Mouse (Mus musculus) E14TG2a.4 (cell line): ENCODE data around the gene Smurf2.
"Not testable (repeated sequence)": the region's sequence is repeated elsewhere in the genome, so short reads cannot be mapped to it uniquely, and the experiment has no call there.

Experiments used
- H3K27me3 ChIP-seq: 2 replicates; pipeline ENCODE4 v1.6.1; 2014; ENCODE audit warnings: low read length, control low read depth; ENCODE audit not compliant: insufficient read depth
- H3K36me3 ChIP-seq: 2 replicates; pipeline ENCODE4 v1.6.1; 2014; ENCODE audit warnings: low read length, control low read depth; ENCODE audit not compliant: insufficient read depth
- H3K4me1 ChIP-seq: replicated peaks from 2 replicates; pipeline ENCODE4 v1.6.1; 2014; ENCODE audit warnings: low read depth, low read length, control low read depth
- H3K4me3 ChIP-seq: replicated peaks from 2 replicates; pipeline ENCODE4 v1.5.1; 2014; ENCODE audit warnings: mild to moderate bottlenecking, low read length
- H3K9me3 ChIP-seq: 2 replicates; pipeline ENCODE4 v1.6.1; 2014; ENCODE audit warnings: low read length, control low read depth
- CTCF ChIP-seq: conservative IDR thresholded peaks from 2 replicates; pipeline ENCODE4 v1.5.1; 2014; ENCODE audit warnings: low read length
- NANOG ChIP-seq: IDR thresholded peaks from 2 replicates; pipeline ENCODE4 v1.6.1; 2014; ENCODE audit warnings: borderline replicate concordance, low read length, mixed read lengths
- POU5F1 ChIP-seq: IDR thresholded peaks from 2 replicates; pipeline ENCODE4 v1.6.1; 2014; ENCODE audit warnings: low read length, borderline replicate concordance

Smurf2 gene

GRCm38 (mm10) chr11:106814601-106815320 is 105.8 kb downstream of the Smurf2 start:
- Histone ChIP-seq H3K4me1 (peaks cover 16% of the 10 kb centered on the region), H3K4me3 (no peak overlapping the region), H3K27me3 (no peaks in the 10 kb centered on the region), H3K36me3 (peaks cover 100% of the 10 kb centered on the region), H3K9me3 (no peaks in the 10 kb centered on the region)
- TF ChIP-seq CTCF (no peak), NANOG (no peak), POU5F1 (no peak)

- Histone ChIP-seq H3K9me3 (no peaks in the 10 kb centered on the region), H3K4me1 (peaks cover 23% of the 10 kb centered on the region), H3K4me3 (no peak overlapping the region), H3K36me3 (peaks cover 89% of the 10 kb centered on the region), H3K27me3 (no peaks in the 10 kb centered on the region)
- TF ChIP-seq NANOG (no peak), POU5F1 (no peak), CTCF (no peak)
Observed at GRCm38 (mm10) chr11:106812410-106813136, 107.9 kb downstream of the Smurf2 start.

- H3K9me3 ChIP-seq, H3K27me3 ChIP-seq, H3K4me3 ChIP-seq: not testable (repeated sequence)
- Histone ChIP-seq H3K36me3 (peaks cover 75% of the 10 kb centered on the region), H3K4me1 (peaks cover 11% of the 10 kb centered on the region)
Observed at GRCm38 (mm10) chr11:106807442-106807841, 113.1 kb downstream of the Smurf2 start.

DNA sequence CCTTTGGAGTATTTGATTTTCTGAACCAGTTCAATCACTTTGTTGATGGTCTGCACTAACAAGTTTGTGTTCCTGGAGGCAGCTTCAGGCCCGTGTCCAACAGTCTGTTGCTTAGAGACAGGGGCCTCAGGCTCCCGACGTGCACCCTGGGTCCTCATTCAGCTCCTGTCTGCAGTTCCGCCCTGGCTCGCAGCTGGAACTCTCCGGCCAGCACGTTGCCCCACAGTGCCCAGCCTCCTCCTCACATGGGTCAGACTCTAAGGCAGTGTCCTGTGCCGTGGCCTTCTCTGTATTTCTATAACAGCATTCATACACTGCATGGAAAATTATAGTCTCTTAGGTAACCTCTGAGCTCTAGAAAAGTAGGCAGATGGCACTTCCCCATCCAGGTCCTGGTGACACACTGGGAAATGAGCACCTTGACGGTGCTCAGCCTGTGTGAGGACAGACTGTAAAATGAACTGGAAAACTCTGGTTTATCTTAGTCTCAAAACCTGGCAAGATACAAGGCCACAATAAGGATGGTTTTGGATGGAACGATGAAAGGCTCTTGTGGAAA is 118.4 kb downstream of the Smurf2 start:
- H3K4me1 ChIP-seq = peaks cover 4% of the 10 kb centered on the region; the same call in 1 of the 2 replicates
- H3K9me3 ChIP-seq = no peaks in the 10 kb centered on the region
- TF ChIP-seq POU5F1 = no peak
- TF ChIP-seq NANOG = no peak
- H3K27me3 ChIP-seq = no peaks in the 10 kb centered on the region
- H3K36me3 ChIP-seq = peaks cover 85% of the 10 kb centered on the region
- H3K4me3 ChIP-seq = no peak overlapping the region

DNA sequence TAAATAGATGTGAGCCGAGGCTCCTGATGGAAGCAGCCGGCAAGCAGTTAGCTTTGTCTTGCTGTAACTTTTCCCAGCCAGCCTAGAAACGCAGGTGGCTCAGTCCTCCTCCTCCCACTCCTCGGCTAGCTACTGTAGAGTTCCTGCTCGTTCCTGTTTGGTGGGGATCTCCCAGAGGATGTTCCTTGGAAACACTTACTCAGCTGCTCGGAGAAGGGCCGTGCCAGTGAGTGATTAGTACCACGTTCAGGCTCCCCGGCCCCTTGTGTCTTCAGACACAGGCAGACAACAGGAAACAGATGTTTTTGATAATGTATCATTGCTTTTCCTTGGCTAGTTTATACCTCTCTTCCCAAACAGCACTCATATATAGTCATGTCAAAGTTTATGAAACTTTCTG is 124.8 kb downstream of the Smurf2 start:
- Histone ChIP-seq H3K9me3 (no peaks in the 10 kb centered on the region), H3K4me3 (no peak overlapping the region), H3K4me1 (peaks cover 9% of the 10 kb centered on the region; the same call in 1 of the 2 replicates), H3K27me3 (no peaks in the 10 kb centered on the region), H3K36me3 (peaks cover 80% of the 10 kb centered on the region)
- no peak for TF ChIP-seq NANOG
- TF ChIP-seq POU5F1 = no peak
- no peak for TF ChIP-seq CTCF

DNA sequence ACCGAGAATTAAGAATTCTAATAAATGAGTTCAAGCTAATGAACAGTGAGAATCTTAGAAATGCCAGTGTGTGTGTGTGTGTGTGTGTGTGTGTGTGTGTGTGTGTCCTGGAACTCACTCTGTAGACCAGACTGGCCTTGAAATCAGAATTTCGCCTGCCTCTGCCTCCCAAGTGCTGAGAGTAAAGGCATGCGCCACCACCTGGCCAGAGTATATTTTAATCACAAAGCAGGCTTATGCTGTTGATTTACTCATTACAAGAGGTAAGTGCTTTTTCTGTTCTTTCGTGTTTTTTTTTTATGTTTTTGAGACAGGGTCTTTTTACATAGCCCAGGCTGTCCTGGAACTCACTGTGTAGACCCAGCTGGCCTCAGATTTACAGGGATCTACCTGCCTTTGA is 126.7 kb downstream of the Smurf2 start:
- Histone ChIP-seq H3K9me3 (no peaks in the 10 kb centered on the region), H3K27me3 (no peaks in the 10 kb centered on the region)

GRCm38 (mm10) chr11:106789649-106790048 is 130.9 kb downstream of the Smurf2 start:
- H3K27me3 ChIP-seq = no peaks in the 10 kb centered on the region
- peaks cover 52% of the 10 kb centered on the region for H3K36me3 ChIP-seq
- TF ChIP-seq NANOG = no peak
- no peak for TF ChIP-seq POU5F1
- no peak for TF ChIP-seq CTCF
- H3K4me3 ChIP-seq = peak overlapping the region; percentile 96
- peaks cover 38% of the 10 kb centered on the region for H3K4me1 ChIP-seq
- H3K9me3 ChIP-seq = no peaks in the 10 kb centered on the region

More for the DNA sequence above, 126.7 kb downstream of the Smurf2 start:
- Histone ChIP-seq H3K4me3 (no peak overlapping the region), H3K4me1 (peaks cover 20% of the 10 kb centered on the region), H3K36me3 (peaks cover 62% of the 10 kb centered on the region)
- TF ChIP-seq POU5F1 (no peak), CTCF (peak; percentile 23; the same call in 1 of the 2 replicates)

DNA sequence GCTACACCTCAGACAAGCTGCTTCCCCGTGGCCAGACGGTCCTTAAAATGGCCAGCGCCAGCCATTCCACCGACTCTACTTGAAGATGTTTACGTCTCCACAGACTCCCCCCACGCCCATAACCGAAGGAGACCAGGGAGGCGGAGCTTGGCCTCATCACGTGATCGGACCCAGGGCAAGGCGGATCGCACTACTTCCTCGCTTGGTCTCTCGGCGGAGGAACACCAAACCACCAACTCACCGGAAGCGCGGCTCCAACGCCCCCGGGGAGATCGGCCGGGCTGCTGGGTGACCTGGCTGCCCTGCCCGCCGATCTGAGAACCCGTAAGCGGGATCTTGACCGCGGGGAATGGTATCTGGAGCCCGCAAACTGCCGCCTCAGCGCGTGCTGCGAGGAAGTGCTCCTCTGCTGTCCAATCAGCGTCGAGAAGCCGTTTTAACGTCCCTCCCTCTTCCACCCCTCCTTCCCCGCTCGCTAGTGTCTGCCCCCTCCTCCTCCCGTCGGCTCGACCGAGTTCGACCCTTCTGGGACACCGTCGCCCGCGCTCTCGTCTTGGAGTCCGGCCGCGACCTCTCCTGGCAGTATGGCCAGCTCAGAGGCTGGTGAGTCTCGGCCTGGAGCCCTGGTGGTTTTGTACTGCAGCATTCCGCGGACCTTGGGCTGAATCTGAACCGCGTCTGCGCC is 131.6 kb downstream of the Smurf2 start, which contains the start of the genes Ddx5 and Cep95:
Ddx5 (minus strand) TSS at position 411 of the 685 bp plus-strand sequence.
Cep95 (plus strand) TSS at position 478 of the 685 bp plus-strand sequence.
- Histone ChIP-seq H3K9me3 (no peaks in the 10 kb centered on the region), H3K4me3 (peak within 1 kb of the TSS; percentile 96), H3K4me1 (peaks cover 40% of the 10 kb centered on the region), H3K27me3 (no peaks in the 10 kb centered on the region), H3K36me3 (peaks cover 52% of the 10 kb centered on the region)
- TF ChIP-seq POU5F1 (no peak), CTCF (no peak)
